9 mouse cellular contexts compared by ENCODE assay signal in genomic region chr4:133440377-133440795, GRCm38 (mm10). TPM values are rescaled to one million over a fixed set of nuclear protein-coding genes. Genes with fewer than 3 reads are reported as not detected.
DNase-seq lines count a peak whose midpoint lies in the region; ATAC-seq and TF ChIP-seq lines count a peak whose summit lies in the region.
"Had no signal": no experiment of that assay in that cellular context is flagged by ENCODE, and none has a peak within 500 bp of the region (broad histone marks: within the 10 kb centered on the region; RNA-seq: fewer than 3 reads in every experiment).

No protein-coding gene starts in this region.

- no peaks in the 10 kb centered on the region for H3K36me3 ChIP-seq in lung, embryonic 14.5 days (ENCODE audit: insufficient read depth)
- no peaks in the 10 kb centered on the region for H3K36me3 ChIP-seq in embryonic facial prominence, embryonic 14.5 days (ENCODE audit: control insufficient read depth, insufficient read depth, low read length)
- no peaks in the 10 kb centered on the region for H3K36me3 ChIP-seq in intestine, postnatal 0 days (ENCODE audit: control insufficient read depth, insufficient read depth)
- H3K36me3 ChIP-seq in neural tube, embryonic 15.5 days: no peaks in the 10 kb centered on the region
- no peaks in the 10 kb centered on the region for H3K36me3 ChIP-seq in thymus, adult 2 months (ENCODE audit: control insufficient read depth, insufficient read depth, low read length)

- H3K9me3 ChIP-seq in lung, embryonic 14.5 days (ENCODE audit: low read depth, low read length): no peaks in the 10 kb centered on the region
- no peaks in the 10 kb centered on the region for H3K9me3 ChIP-seq in embryonic facial prominence, embryonic 14.5 days (ENCODE audit: control insufficient read depth, low read length)
- no peaks in the 10 kb centered on the region for H3K9me3 ChIP-seq in intestine, postnatal 0 days (ENCODE audit: control insufficient read depth)
- H3K9me3 ChIP-seq in neural tube, embryonic 15.5 days (replicated peaks): no peaks in the 10 kb centered on the region

- H3K27me3 ChIP-seq in lung, embryonic 14.5 days (ENCODE audit: insufficient read depth, low read length): no peaks in the 10 kb centered on the region
- H3K27me3 ChIP-seq in embryonic facial prominence, embryonic 14.5 days (replicated peaks; ENCODE audit: control insufficient read depth, insufficient read depth, low read length): no peaks in the 10 kb centered on the region
- no peaks in the 10 kb centered on the region for H3K27me3 ChIP-seq in intestine, postnatal 0 days (replicated peaks; ENCODE audit: control insufficient read depth, insufficient read depth, low read length)
- no peaks in the 10 kb centered on the region for H3K27me3 ChIP-seq in neural tube, embryonic 15.5 days (replicated peaks)
- H3K27me3 ChIP-seq in thymus, adult 2 months (ENCODE audit: control insufficient read depth, insufficient read depth, low read length): no peaks in the 10 kb centered on the region

- WGBS in lung, embryonic 14.5 days: 7% methylated on average over 6 of the region's 6 CpGs
- 3% methylated on average over 6 of the region's 6 CpGs for WGBS in embryonic facial prominence, embryonic 14.5 days
- WGBS in intestine, postnatal 0 days: 3% methylated on average over 6 of the region's 6 CpGs
- WGBS in neural tube, embryonic 15.5 days: 3% methylated on average over 6 of the region's 6 CpGs
- WGBS in thymus, adult 2 months: 1% methylated on average over 6 of the region's 6 CpGs

- no peak overlapping the region for H3K27ac ChIP-seq in lung, embryonic 14.5 days (ENCODE audit: low read depth)
- peak overlapping the region; percentile 75 for H3K27ac ChIP-seq in embryonic facial prominence, embryonic 14.5 days (replicated peaks; ENCODE audit: low read depth, low read length)
- peak overlapping the region; percentile 77 for H3K27ac ChIP-seq in intestine, postnatal 0 days (ENCODE audit: low read depth, low read length)
- H3K27ac ChIP-seq in neural tube, embryonic 15.5 days (replicated peaks): peak overlapping the region; percentile 66
- no peak overlapping the region for H3K27ac ChIP-seq in thymus, adult 2 months (ENCODE audit: control insufficient read depth, insufficient read depth, low read length)
- H3K27ac ChIP-seq: liver, embryonic 14.5 days had no signal

- TF ChIP-seq POLR2A in thymus, adult 2 months (IDR thresholded peaks at IDR 0.05; ENCODE audit: control insufficient read depth, extremely low read depth, insufficient read depth, low read length, poor library complexity): no peak

- H3K4me2 ChIP-seq in lung, embryonic 14.5 days: peak overlapping the region; percentile 52
- peak overlapping the region; percentile 45 for H3K4me2 ChIP-seq in embryonic facial prominence, embryonic 14.5 days (ENCODE audit: low read depth, low read length)
- peak overlapping the region; percentile 57 for H3K4me2 ChIP-seq in intestine, postnatal 0 days (replicated peaks; ENCODE audit: low read depth)
- peak overlapping the region; percentile 44 for H3K4me2 ChIP-seq in neural tube, embryonic 15.5 days

- DNase-seq in lung, embryonic 14.5 days: no peak
- no peak for DNase-seq in lung, postnatal 14 days
- DNase-seq in embryonic facial prominence, embryonic 14.5 days (ENCODE audit: low spot score): peak; percentile 77
- no peak for DNase-seq in layer of hippocampus, postnatal 36 days
- DNase-seq in thymus, adult 2 months: no peak

- TF ChIP-seq CTCF in lung, embryonic 14.5 days (IDR thresholded peaks at IDR 0.05; ENCODE audit: low read depth): no peak
- TF ChIP-seq CTCF in intestine, postnatal 0 days (IDR thresholded peaks at IDR 0.05; ENCODE audit: low read depth): no peak
- TF ChIP-seq CTCF in thymus, adult 2 months (IDR thresholded peaks at IDR 0.05; ENCODE audit: borderline replicate concordance, control insufficient read depth, extremely low read depth, insufficient read depth, low read length, poor library complexity): no peak

- H3K4me3 ChIP-seq in lung, embryonic 14.5 days (ENCODE audit: low read depth, low read length): peak overlapping the region; percentile 2; the same call in 1 of the 2 replicates
- 0 out of 2 replicates have a peak overlapping the region, but pooled peaks have one; percentile 5 for H3K4me3 ChIP-seq in embryonic facial prominence, embryonic 14.5 days (ENCODE audit: low read depth, low read length)
- peak overlapping the region; percentile 2; the same call in 1 of the 2 replicates for H3K4me3 ChIP-seq in intestine, postnatal 0 days (ENCODE audit: low read depth, low read length)
- H3K4me3 ChIP-seq in neural tube, embryonic 15.5 days (replicated peaks): no peak overlapping the region; the same call in 1 of the 2 replicates
- H3K4me3 ChIP-seq in thymus, adult 2 months (ENCODE audit: control insufficient read depth, insufficient read depth, low read length): no peak overlapping the region

- no peak for ATAC-seq in lung, embryonic 14.5 days (ENCODE audit: insufficient read depth)
- ATAC-seq in embryonic facial prominence, embryonic 14.5 days (ENCODE audit: low read depth): peak; percentile 86
- peak; percentile 96 for ATAC-seq in intestine, postnatal 0 days
- ATAC-seq in neural tube, embryonic 15.5 days (ENCODE audit: low FRiP score): peak; percentile 65
- no peak for ATAC-seq in CD4-positive, CD25-positive, alpha-beta regulatory T cell, adult 4 months

- no peak overlapping the region for H3K9ac ChIP-seq in lung, embryonic 14.5 days
- peak overlapping the region; percentile 2; the same call in 1 of the 2 replicates for H3K9ac ChIP-seq in embryonic facial prominence, embryonic 14.5 days (ENCODE audit: low read depth, low read length)
- H3K9ac ChIP-seq in intestine, postnatal 0 days (ENCODE audit: low read depth, low read length): peak overlapping the region; percentile 34
- H3K9ac ChIP-seq in neural tube, embryonic 15.5 days (replicated peaks): no peak overlapping the region
- H3K9ac ChIP-seq: liver, embryonic 14.5 days had no signal

- 0 out of 2 replicates have a peak, but pooled peaks cover 3% of the 10 kb centered on the region for H3K4me1 ChIP-seq in lung, embryonic 14.5 days (ENCODE audit: insufficient read depth)
- peaks cover 18% of the 10 kb centered on the region for H3K4me1 ChIP-seq in embryonic facial prominence, embryonic 14.5 days (ENCODE audit: control insufficient read depth, insufficient read depth, low read length)
- peaks cover 9% of the 10 kb centered on the region; the same call in 1 of the 2 replicates for H3K4me1 ChIP-seq in intestine, postnatal 0 days (replicated peaks; ENCODE audit: control insufficient read depth, insufficient read depth, low read length)
- H3K4me1 ChIP-seq in neural tube, embryonic 15.5 days: peaks cover 20% of the 10 kb centered on the region
- peaks cover 16% of the 10 kb centered on the region for H3K4me1 ChIP-seq in thymus, adult 2 months (replicated peaks; ENCODE audit: control insufficient read depth, insufficient read depth, low read length)

RNA-seq across cellular contexts. Expression of gene Tent5b, which starts 39.5 kb away (rescaled TPM):
- polyA plus RNA-seq in lung, embryonic 14.5 days (2014; fragmentation: Nextera tagmentation; extraction: Ambion mirVana): 0.41 and 0.42 TPM in 2 replicates
- polyA plus RNA-seq in embryonic facial prominence, embryonic 14.5 days (2014; fragmentation: Nextera tagmentation; extraction: Ambion mirVana): 1.4 and 2.8 TPM in 2 replicates
- polyA plus RNA-seq in intestine, postnatal 0 days (2015; fragmentation: Nextera tagmentation; extraction: Ambion mirVana): 1.3 and 1.8 TPM in 2 replicates
- polyA plus RNA-seq in neural tube, embryonic 15.5 days (2015; fragmentation: Nextera tagmentation; extraction: Ambion mirVana): 0.26 and 0.57 TPM in 2 replicates
- not detected for polyA plus RNA-seq in CD4-positive, CD25-positive, alpha-beta regulatory T cell, adult 4 months (2017; shearing (Covaris generic))
- total RNA-seq in layer of hippocampus, postnatal 36 days (2021): not detected
- 0.40 and 0.86 TPM in 2 replicates for polyA plus RNA-seq in thymus, adult 2 months (2012; rRNA removed)

RNA-seq across cellular contexts. Expression of gene Trnp1, which starts 58.0 kb away (rescaled TPM):
- polyA plus RNA-seq in lung, embryonic 14.5 days (2014; fragmentation: Nextera tagmentation; extraction: Ambion mirVana): 1.1 and 1.3 TPM in 2 replicates
- 9.0 TPM in 2 replicates for polyA plus RNA-seq in embryonic facial prominence, embryonic 14.5 days (2014; fragmentation: Nextera tagmentation; extraction: Ambion mirVana)
- 2.5 and 2.9 TPM in 2 replicates for polyA plus RNA-seq in intestine, postnatal 0 days (2015; fragmentation: Nextera tagmentation; extraction: Ambion mirVana)
- polyA plus RNA-seq in neural tube, embryonic 15.5 days (2015; fragmentation: Nextera tagmentation; extraction: Ambion mirVana): 10.6 and 14.3 TPM in 2 replicates
- polyA plus RNA-seq in CD4-positive, CD25-positive, alpha-beta regulatory T cell, adult 4 months (2017; shearing (Covaris generic)): not detected
- 100 to 1,000 TPM; 168 to 190 TPM for total RNA-seq in layer of hippocampus, postnatal 36 days (2021)
- 0.75 and 1.5 TPM in 2 replicates for polyA plus RNA-seq in thymus, adult 2 months (2012; rRNA removed)

Comparison
In these comparisons a context has a peak if more than half of its experiments do, and no peak if none do; other contexts are left out.
1. ATAC-seq: peak in embryonic facial prominence, embryonic 14.5 days (single experiment), intestine, postnatal 0 days (single experiment) and neural tube, embryonic 15.5 days (single experiment); none in lung, embryonic 14.5 days (single experiment) and CD4-positive, CD25-positive, alpha-beta regulatory T cell, adult 4 months (single experiment).
2. H3K27ac ChIP-seq: peak in embryonic facial prominence, embryonic 14.5 days (single experiment), intestine, postnatal 0 days (single experiment) and neural tube, embryonic 15.5 days (single experiment); none in lung, embryonic 14.5 days (single experiment) and thymus, adult 2 months (single experiment).
3. H3K4me3 ChIP-seq: peak in lung, embryonic 14.5 days (single experiment), embryonic facial prominence, embryonic 14.5 days (single experiment) and intestine, postnatal 0 days (single experiment); none in neural tube, embryonic 15.5 days (single experiment) and thymus, adult 2 months (single experiment).
4. H3K9ac ChIP-seq: peak in embryonic facial prominence, embryonic 14.5 days (single experiment) and intestine, postnatal 0 days (single experiment); none in lung, embryonic 14.5 days (single experiment) and neural tube, embryonic 15.5 days (single experiment).
5. Peak in every context shown above with its lines, with median percentiles within 50 percentile points of each other: H3K4me2 ChIP-seq.